Mouse (Mus musculus): ENCODE results near the gene Wdr46.

GRCm38 (mm10) chr17:33940206-33940805 is at the start of gene Wdr46, which contains the start of gene Pfdn6:
- no peak for TF ChIP-seq POLR2A (IDR thresholded peaks at IDR 0.05; ENCODE audit: borderline replicate concordance, low read depth, low read length)
- no peak for TF ChIP-seq CTCF (IDR thresholded peaks at IDR 0.05; ENCODE audit: low read depth, low read length)
